Mouse (Mus musculus) myocyte (in vitro differentiated cells): ENCODE measurements at regions not wholly inside any gene's neighbourhood (a gene's known extent, or its start where the extent isn't known, plus 50 kb on each side); places are given as distances from the start of the nearest gene placed in this dataset.

Experiments used
- CEBPB ChIP-seq: IDR thresholded peaks from 2 replicates; pipeline ENCODE4 v1.6.1; 2011; ENCODE audit warnings: mild to moderate bottlenecking, moderate library complexity; ENCODE audit not compliant: poor library complexity, insufficient read depth, severe bottlenecking
- E2F4 ChIP-seq: IDR thresholded peaks from one replicate; pipeline ENCODE4 v1.6.1; 2011; ENCODE audit warnings: mild to moderate bottlenecking, control low read depth, moderate library complexity; ENCODE audit not compliant: insufficient read depth
- MAX ChIP-seq: IDR thresholded peaks from one replicate; pipeline ENCODE4 v1.6.1; 2011; ENCODE audit warnings: low read depth, mild to moderate bottlenecking, control low read depth
- MYOD1 ChIP-seq, 3 experiments: IDR thresholded peaks; one replicate each; pipeline ENCODE4 v1.6.1; 2011; ENCODE audit warnings: control low read depth in 2 of 3, low read depth in 2 of 3, mild to moderate bottlenecking in 2 of 3, moderate library complexity in 1 of 3; ENCODE audit not compliant: insufficient read length in 2 of 3, control insufficient read depth in 1 of 3
- MYOG ChIP-seq, 3 experiments: IDR thresholded peaks; one replicate each; pipeline ENCODE4 v1.6.1; 2011; ENCODE audit warnings: control low read depth in 2 of 3, low read depth in 2 of 3, mild to moderate bottlenecking in 2 of 3; ENCODE audit not compliant: insufficient read length in 2 of 3, control insufficient read depth in 1 of 3, insufficient read depth in 1 of 3
- POLR2A ChIP-seq: IDR thresholded peaks from one replicate; pipeline ENCODE4 v1.6.1; 2011; ENCODE audit warnings: low read depth, mild to moderate bottlenecking, control low read depth, moderate library complexity; ENCODE audit not compliant: insufficient read length
- POLR2AphosphoS2 ChIP-seq: IDR thresholded peaks from one replicate; pipeline ENCODE4 v1.6.1; 2011; ENCODE audit warnings: low read depth, control low read depth; ENCODE audit not compliant: insufficient read length
- REST ChIP-seq: IDR thresholded peaks from one replicate; pipeline ENCODE4 v1.6.1; 2011; ENCODE audit warnings: mild to moderate bottlenecking, control low read depth, moderate library complexity; ENCODE audit not compliant: insufficient read depth, insufficient read length
- TCF3 ChIP-seq: IDR thresholded peaks from one replicate; pipeline ENCODE4 v1.6.1; 2011; ENCODE audit warnings: low read depth, control low read depth; ENCODE audit not compliant: insufficient read length
- USF1 ChIP-seq: IDR thresholded peaks from one replicate; pipeline ENCODE4 v1.6.1; 2011; ENCODE audit warnings: low read depth, mild to moderate bottlenecking, control low read depth, moderate library complexity

DNA sequence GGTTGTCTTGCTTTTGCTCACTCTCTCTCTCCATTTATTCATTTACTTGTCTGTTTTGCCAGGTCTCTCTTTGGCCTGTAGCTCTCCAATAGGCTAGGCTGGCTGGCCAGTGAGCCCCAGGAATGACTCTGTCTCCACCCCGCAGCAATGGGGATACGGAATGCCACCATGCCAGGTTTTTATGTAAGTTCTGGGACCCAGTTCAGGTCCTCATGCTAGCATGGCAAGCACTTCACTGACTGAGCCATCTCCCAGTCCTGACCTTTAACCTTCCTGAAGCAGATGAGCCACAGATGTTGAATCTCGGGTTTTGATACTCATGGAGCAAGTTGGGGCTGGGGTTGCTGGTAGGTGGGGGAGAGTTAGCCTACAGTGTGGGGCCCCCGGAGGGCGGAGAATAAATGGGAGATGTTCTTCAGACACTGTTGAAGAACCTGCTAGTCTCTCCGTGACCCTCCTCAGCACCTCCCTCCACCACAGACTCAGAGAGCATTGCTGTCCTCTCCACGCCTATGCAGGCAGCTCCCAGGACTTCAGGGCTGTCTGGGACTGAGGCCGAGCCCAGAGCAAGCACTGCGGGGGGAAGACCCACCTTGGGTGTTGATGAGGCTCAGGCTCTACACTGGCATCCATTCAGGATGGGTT lies 83.9 kb downstream of the Gm11733 start:
- TF ChIP-seq MYOD1 (IDR thresholded peaks at IDR 0.05; ENCODE audit: control insufficient read depth in 1 of 3, insufficient read length in 2 of 3, low read depth in 2 of 3), result no peak
- no peak for TF ChIP-seq MAX
- TF ChIP-seq POLR2A, result no peak
- TF ChIP-seq USF1, result no peak
- TF ChIP-seq POLR2AphosphoS2, result no peak
- no peak for TF ChIP-seq MYOG (IDR thresholded peaks at IDR 0.05; ENCODE audit: control insufficient read depth in 1 of 3, insufficient read depth in 1 of 3, insufficient read length in 2 of 3, low read depth in 2 of 3)
- TF ChIP-seq REST, result no peak
- TF ChIP-seq CEBPB, result no peak
- no peak for TF ChIP-seq E2F4
- no peak for TF ChIP-seq TCF3
